7 mouse cellular contexts compared by ENCODE assay signal in the genomic region with DNA sequence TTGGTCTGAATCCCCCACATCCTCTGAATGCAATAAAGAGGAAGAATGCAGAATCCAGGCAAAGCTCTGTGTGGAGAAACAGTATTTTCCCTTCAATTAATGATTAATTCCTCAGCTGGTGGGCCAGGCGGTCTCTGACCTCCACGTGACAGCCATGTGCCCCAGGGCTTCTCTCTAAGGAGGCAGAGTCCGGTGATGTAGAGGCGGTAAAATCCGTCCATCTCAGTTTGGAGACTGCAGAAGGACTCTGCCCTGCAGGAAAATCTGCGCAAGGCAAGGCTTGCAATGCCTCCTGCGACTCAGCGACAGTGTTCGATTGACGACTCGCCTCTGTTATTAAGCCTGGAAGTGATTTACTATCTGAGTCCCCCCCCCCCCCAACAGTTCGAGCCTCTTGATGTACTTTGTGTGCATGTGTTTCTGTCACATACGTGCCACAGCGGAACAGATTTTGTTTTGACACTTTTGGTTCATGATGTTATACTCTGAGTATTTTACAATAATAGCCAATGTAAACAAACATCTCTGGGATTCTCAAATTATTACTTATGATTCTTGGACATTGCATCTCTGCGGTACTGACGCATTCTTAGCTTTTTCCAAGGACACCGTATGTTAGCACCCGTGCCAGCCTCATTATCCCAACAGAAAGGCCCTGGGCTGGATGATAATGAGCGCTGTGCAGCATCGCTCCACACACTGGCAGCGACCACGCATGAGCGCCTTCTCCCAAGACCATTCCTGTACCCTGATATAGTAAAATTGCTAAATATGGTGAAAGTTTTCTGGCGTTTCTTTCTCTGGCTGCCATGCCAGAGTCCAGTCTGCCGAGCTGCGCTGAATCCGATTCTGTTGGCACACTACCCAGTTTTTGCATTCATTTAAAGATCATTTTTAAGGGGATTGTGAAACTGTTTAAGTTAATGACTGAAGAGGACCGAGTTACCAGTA. TPM values are rescaled to one million over a fixed set of nuclear protein-coding genes. Genes with fewer than 3 reads are reported as not detected.
A peak's percentile ranks its signal among the peaks of the same experiment; 100 is the strongest.
DNase-seq lines count a peak whose midpoint lies in the region; ATAC-seq and TF ChIP-seq lines count a peak whose summit lies in the region.

No protein-coding gene starts in this region.

- peaks cover 0 to 3% of the 10 kb centered on the region in 2 experiments; a peak in 1 of 4 replicates for H3K36me3 ChIP-seq in MEL (ENCODE audit: control insufficient read depth in 1 of 2, insufficient read depth in 2 of 2, low read length in 2 of 2)
- no peaks in the 10 kb centered on the region for H3K36me3 ChIP-seq in heart, embryonic 16.5 days (ENCODE audit: control insufficient read depth, insufficient read depth)

- H3K79me2 ChIP-seq in MEL (ENCODE audit: control insufficient read depth, insufficient read depth, low read length, poor library complexity), result peaks cover 14% of the 10 kb centered on the region

- H3K27me3 ChIP-seq in MEL (ENCODE audit: control insufficient read depth in 1 of 2, insufficient read depth in 2 of 2, low read length in 2 of 2), result no peaks in the 10 kb centered on the region
- no peaks in the 10 kb centered on the region for H3K27me3 ChIP-seq in heart, embryonic 16.5 days (ENCODE audit: control insufficient read depth, insufficient read depth, low read length)

- peaks cover 0 to 2% of the 10 kb centered on the region in 2 experiments; a peak in 2 of 4 replicates for H3K4me1 ChIP-seq in MEL (ENCODE audit: control insufficient read depth in 1 of 2, insufficient read depth in 2 of 2, low read length in 2 of 2)
- H3K4me1 ChIP-seq in heart, embryonic 16.5 days (ENCODE audit: control insufficient read depth, insufficient read depth, low read length), result peaks cover 30% of the 10 kb centered on the region

- peak overlapping the region; percentile 42 to 69 for H3K4me3 ChIP-seq in MEL (ENCODE audit: control insufficient read depth in 1 of 2, insufficient read depth in 1 of 2, low read depth in 2 of 2, low read length in 2 of 2)
- H3K4me3 ChIP-seq in heart, embryonic 16.5 days (ENCODE audit: low read length), result peak overlapping the region; percentile 73

- H3K9me3 ChIP-seq in MEL (replicated peaks; ENCODE audit: insufficient read depth, low read length), result no peaks in the 10 kb centered on the region
- no peaks in the 10 kb centered on the region for H3K9me3 ChIP-seq in heart, embryonic 16.5 days (replicated peaks; ENCODE audit: control insufficient read depth, low read length)

- no peak for TF ChIP-seq RAD21 in MEL (IDR thresholded peaks at IDR 0.05; ENCODE audit: low read depth, low read length)

- H3K9ac ChIP-seq in MEL (ENCODE audit: control insufficient read depth, low read depth, low read length, poor library complexity, severe bottlenecking), result peak overlapping the region; percentile 83
- H3K9ac ChIP-seq in heart, embryonic 16.5 days (ENCODE audit: low read length), result peak overlapping the region; percentile 80

- WGBS in heart, embryonic 16.5 days, result 8% methylated on average over 28 of the region's 28 CpGs

- peak overlapping the region; percentile 76 for H3K4me2 ChIP-seq in heart, embryonic 16.5 days (ENCODE audit: low read depth, low read length)

- peak; percentile 10 to 16 for DNase-seq in B cell, adult 2 months
- peak; percentile 26 for DNase-seq in MEL (ENCODE audit: low read depth, low spot score)
- DNase-seq in embryo, embryonic 11.5 days (ENCODE audit: low read depth, low spot score), result peak; percentile 29
- DNase-seq in kidney, postnatal 10 days, result peak; percentile 86
- DNase-seq in lung, postnatal 10 days, result peak; percentile 49
- DNase-seq in right cerebral cortex, postnatal 4 days, result peak; percentile 44

- no peak for ATAC-seq in heart, embryonic 16.5 days (replicated peaks; ENCODE audit: extremely low read depth, insufficient read depth, low FRiP score)

- no peak for TF ChIP-seq POLR2A in MEL (IDR thresholded peaks at IDR 0.05; ENCODE audit: control insufficient read depth in 1 of 2, insufficient read depth in 1 of 2, low read depth in 1 of 2, low read length in 2 of 2, poor library complexity in 1 of 2)

- TF ChIP-seq CTCF in MEL (IDR thresholded peaks at IDR 0.05 in 2 of 3, conservative IDR thresholded peaks at IDR 0.05 in 1 of 3; ENCODE audit: control insufficient read depth in 1 of 3, insufficient read depth in 1 of 3, low read depth in 2 of 3, low read length in 3 of 3, poor library complexity in 1 of 3, severe bottlenecking in 1 of 3), result no peak

- no peak for TF ChIP-seq EP300 in MEL (IDR thresholded peaks at IDR 0.05; ENCODE audit: low read depth in 1 of 2, low read length in 2 of 2)

- no peak overlapping the region for H3K27ac ChIP-seq in MEL (ENCODE audit: control insufficient read depth, low read depth, low read length)
- H3K27ac ChIP-seq in heart, embryonic 16.5 days (ENCODE audit: low read length), result peak overlapping the region; percentile 86

TF ChIP-seq in MEL, 35 proteins besides CTCF, POLR2A, EP300 and RAD21:
- no peak for TF ChIP-seq MAX (IDR thresholded peaks at IDR 0.05; ENCODE audit: low read length)
- TF ChIP-seq TAL1 (IDR thresholded peaks at IDR 0.05; ENCODE audit: low read length), result no peak
- no peak for TF ChIP-seq E2F4 (IDR thresholded peaks at IDR 0.05; ENCODE audit: borderline replicate concordance, low read depth, low read length)
- TF ChIP-seq GABPA (IDR thresholded peaks at IDR 0.05; ENCODE audit: low read depth, low read length), result no peak
- TF ChIP-seq ZKSCAN1 (IDR thresholded peaks at IDR 0.05; ENCODE audit: low read depth, low read length), result no peak
TF ChIP-seq in MEL: peak in this region for 0.

RNA-seq across cellular contexts. Expression of a gene that starts 0.5 kb away (rescaled TPM):
- total RNA-seq in MEL (2012; rRNA removed), result 9.1 and 10.4 TPM in 2 replicates
- polyA plus RNA-seq in MEL (2012; ENCODE audit: insufficient read depth in 1 of 2, insufficient read length in 2 of 2, low read depth in 1 of 2, low replicate concordance in 2 of 2, missing spikeins in 1 of 2), result 1 to 10 TPM in 1 of 2 experiments, not detected in 1; 5.8 TPM
- polyA plus RNA-seq in heart, embryonic 16.5 days (2015; fragmentation: Nextera tagmentation; extraction: Ambion mirVana), result 157 TPM in 2 replicates

Comparison
In these comparisons a context has a peak if more than half of its experiments do, and no peak if none do; other contexts are left out.
1. DNase-seq: peak in every context shown above with its lines; median percentile 86 in kidney, postnatal 10 days; 49 in lung, postnatal 10 days; 44 in right cerebral cortex, postnatal 4 days; 29 in embryo, embryonic 11.5 days; 26 in MEL; 13 in B cell, adult 2 months.
2. RNA of a gene that starts 0.5 kb away (polyA plus RNA-seq): 157 TPM in heart, embryonic 16.5 days; 5.8 TPM in MEL; every median in the first group is over 10 times any median in the second.